Mouse (Mus musculus) kidney, adult 2 months (tissue): ENCODE measurements around the gene Gm13289. TPM values are rescaled to one million over a fixed set of nuclear protein-coding genes. Genes with fewer than 3 reads are reported as not detected.
A peak's percentile ranks its signal among the peaks of the same experiment; 100 is the strongest.

Experiments used
- DNase-seq: peaks from one replicate; pipeline ENCODE4 v3.0.0; 2021
- H3K27ac ChIP-seq: fragments of 200-500 bp; 2 replicates; pipeline ENCODE4 v1.5.1; 2012; ENCODE audit warnings: low read depth, low read length, control low read depth, inconsistent platforms; ENCODE audit not compliant: insufficient read depth
- H3K27me3 ChIP-seq: fragments of 200-500 bp; replicated peaks from 2 replicates; pipeline ENCODE4 v1.6.1; 2012; ENCODE audit warnings: mild to moderate bottlenecking, moderate library complexity, low read length, inconsistent platforms; ENCODE audit not compliant: control insufficient read depth, insufficient read depth
- H3K36me3 ChIP-seq: fragments of 200-500 bp; 2 replicates; pipeline ENCODE4 v1.6.1; 2012; ENCODE audit warnings: mild to moderate bottlenecking, moderate library complexity, low read length, inconsistent platforms; ENCODE audit not compliant: control insufficient read depth, insufficient read depth
- H3K4me1 ChIP-seq: fragments of 200-500 bp; 2 replicates; pipeline ENCODE4 v1.6.1; 2011; ENCODE audit warnings: low read length; ENCODE audit not compliant: control insufficient read depth, insufficient read depth
- H3K4me3 ChIP-seq: fragments of 200-500 bp; 2 replicates; pipeline ENCODE4 v1.5.1; 2011; ENCODE audit warnings: mild to moderate bottlenecking, low read depth, low read length, control low read depth; ENCODE audit not compliant: insufficient read depth
- CTCF ChIP-seq: fragments of 200-500 bp; conservative IDR thresholded peaks from 2 replicates; pipeline ENCODE4 v1.5.1; 2011; ENCODE audit warnings: low read depth, mild to moderate bottlenecking, control low read depth, low read length, moderate library complexity, mixed read lengths; ENCODE audit not compliant: insufficient read depth, insufficient read length
- POLR2A ChIP-seq: fragments of 200-500 bp; IDR thresholded peaks from one replicate; pipeline ENCODE4 v1.6.1; 2011; ENCODE audit warnings: low read depth, low read length, control low read depth
- WGBS: fragments of 180-500 bp; shearing (Covaris S2); methylation state at CpG from one replicate; pipeline ENCODE4 v1.1.7; 2018; 5-methylcytosine and 5-hydroxymethylcytosine counted together
- polyA plus RNA-seq: library from polyadenylated mRNA; depleted of rRNA; stranded (reverse); fragments of >200 nt; gene quantifications from 2 replicates; pipeline ENCODE4 v1.2.3, GENCODE M21; 2012; rRNA removed

The Gm13289 gene
- polyA plus RNA-seq, 1 experiment: not detected

DNA sequence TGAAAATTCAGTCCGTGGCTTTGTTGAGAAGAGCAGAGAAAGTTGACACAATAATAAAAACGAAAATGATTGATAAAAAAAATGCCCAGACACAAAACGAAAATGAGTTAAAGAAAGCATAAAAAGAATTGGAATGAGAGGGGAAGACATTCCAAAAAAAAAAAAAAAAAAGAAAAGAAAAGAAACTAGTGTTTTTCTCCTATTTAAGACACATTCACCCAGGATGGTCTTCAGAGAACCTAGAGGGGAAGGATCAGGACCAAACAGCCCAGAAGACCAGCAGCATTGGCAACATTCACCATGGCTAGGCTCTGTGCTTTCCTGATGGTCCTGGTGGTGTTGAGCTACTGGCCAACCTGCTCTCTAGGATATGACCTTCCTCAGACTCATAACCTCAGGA is 39.2 kb downstream of the Gm13289 start, which contains the start of gene Ifna7:
Gene Ifna7 (plus strand): TSS at position 301 of the 400 bp plus-strand sequence.
- Histone ChIP-seq H3K27ac (no peak within 1 kb of the TSS), H3K36me3 (no peaks in the 10 kb centered on the region)

GRCm38 (mm10) chr4:88819659-88820058 is 42.9 kb downstream of the Gm13289 start, which contains the start of gene Ifna11:
TSS of gene Ifna11 (plus strand) at chr4:88819959.
- TF ChIP-seq CTCF (no peak), POLR2A (no peak)
- no peak within 1 kb of the TSS for H3K4me3 ChIP-seq
- 76% methylated on average over 1 of the region's 1 CpGs for WGBS
- DNase-seq: no peak
- no peaks in the 10 kb centered on the region for H3K4me1 ChIP-seq
- no peaks in the 10 kb centered on the region for H3K27me3 ChIP-seq
- H3K27ac ChIP-seq: no peak within 1 kb of the TSS
- no peaks in the 10 kb centered on the region for H3K36me3 ChIP-seq

More for the DNA sequence above, 39.2 kb downstream of the Gm13289 start, which contains the start of gene Ifna7:
- TF ChIP-seq POLR2A (no peak), CTCF (no peak)
- H3K4me1 ChIP-seq: no peaks in the 10 kb centered on the region
- DNase-seq: no peak
- WGBS: 57% methylated on average over 3 of the region's 3 CpGs
- no peaks in the 10 kb centered on the region for H3K27me3 ChIP-seq
- no peak within 1 kb of the TSS for H3K4me3 ChIP-seq

GRCm38 (mm10) chr4:88822995-88823394 is 46.3 kb downstream of the Gm13289 start:
- TF ChIP-seq CTCF: no peak
- no peak for TF ChIP-seq POLR2A
- H3K36me3 ChIP-seq: no peaks in the 10 kb centered on the region
- H3K27me3 ChIP-seq: no peaks in the 10 kb centered on the region
- H3K27ac ChIP-seq: no peak overlapping the region
- H3K4me3 ChIP-seq: no peak overlapping the region
- no peaks in the 10 kb centered on the region for H3K4me1 ChIP-seq
- peak; percentile 9 for DNase-seq
- WGBS: 26% methylated on average over 4 of the region's 4 CpGs

Other genes with a start within 250 kb of the Gm13289 start
- not detected in 2 replicates for gene Ifna15, start 218.7 kb upstream of the Gm13289 start, polyA plus RNA-seq
- gene Ifna14, start 205.1 kb upstream of the Gm13289 start, polyA plus RNA-seq: not detected in 2 replicates
- not detected in 2 replicates for gene Ifna9, start 184.5 kb upstream of the Gm13289 start, polyA plus RNA-seq
- not detected in 2 replicates for gene Ifna12, start 173.5 kb upstream of the Gm13289 start, polyA plus RNA-seq
- gene C87499, start 142.5 kb upstream of the Gm13289 start, polyA plus RNA-seq: not detected in 2 replicates
- gene Ifna13, start 132.5 kb upstream of the Gm13289 start, polyA plus RNA-seq: not detected in 2 replicates
- not detected in 2 replicates for gene Ifna16, start 100.0 kb upstream of the Gm13289 start, polyA plus RNA-seq
- not detected in 2 replicates for gene Ifna2, start 93.0 kb upstream of the Gm13289 start, polyA plus RNA-seq
- gene Ifnab, start 85.6 kb upstream of the Gm13289 start, polyA plus RNA-seq: not detected in 2 replicates
- gene Gm26566, start 55.1 kb upstream of the Gm13289 start, polyA plus RNA-seq: 0.26 and 0.34 TPM in 2 replicates
- gene Klhl9, start 54.5 kb upstream of the Gm13289 start, polyA plus RNA-seq: 18.1 and 19.2 TPM in 2 replicates
- gene Gm13271, start 22.1 kb upstream of the Gm13289 start, polyA plus RNA-seq: not detected in 2 replicates
- gene Gm13283, start 16.8 kb upstream of the Gm13289 start, polyA plus RNA-seq: 0.10 TPM in 1 of 2 replicates, not detected in the other
- gene Gm13290, start 3.1 kb upstream of the Gm13289 start, polyA plus RNA-seq: not detected in 2 replicates
- gene Gm13272, start 2.9 kb downstream of the Gm13289 start, polyA plus RNA-seq: not detected in 2 replicates
- 0.08 TPM in 1 of 2 replicates, not detected in the other for gene Ifnz, start 5.2 kb downstream of the Gm13289 start, polyA plus RNA-seq
- gene Gm13276, start 8.8 kb downstream of the Gm13289 start, polyA plus RNA-seq: not detected in 2 replicates
- gene Gm13277, start 11.7 kb downstream of the Gm13289 start, polyA plus RNA-seq: not detected in 2 replicates
- not detected in 2 replicates for gene Gm13278, start 14.6 kb downstream of the Gm13289 start, polyA plus RNA-seq
- gene Gm13275, start 17.6 kb downstream of the Gm13289 start, polyA plus RNA-seq: not detected in 2 replicates
- not detected in 2 replicates for gene Gm13279, start 20.5 kb downstream of the Gm13289 start, polyA plus RNA-seq
- not detected in 2 replicates for gene Gm13285, start 22.7 kb downstream of the Gm13289 start, polyA plus RNA-seq
- gene Gm13287, start 26.3 kb downstream of the Gm13289 start, polyA plus RNA-seq: not detected in 2 replicates
- not detected in 2 replicates for gene Gm13288, start 28.6 kb downstream of the Gm13289 start, polyA plus RNA-seq
- not detected in 2 replicates for gene Ifna7, start 39.3 kb downstream of the Gm13289 start, polyA plus RNA-seq
- gene Ifna11, start 43.0 kb downstream of the Gm13289 start, polyA plus RNA-seq: not detected in 2 replicates
- gene Ifna6, start 50.5 kb downstream of the Gm13289 start, polyA plus RNA-seq: not detected in 2 replicates
- not detected in 2 replicates for gene Ifna5, start 58.6 kb downstream of the Gm13289 start, polyA plus RNA-seq
- gene Ifna4, start 64.9 kb downstream of the Gm13289 start, polyA plus RNA-seq: not detected in 2 replicates
- gene Ifna1, start 73.2 kb downstream of the Gm13289 start, polyA plus RNA-seq: not detected in 2 replicates
- not detected in 2 replicates for gene Ifne, start 103.3 kb downstream of the Gm13289 start, polyA plus RNA-seq